Mouse (Mus musculus) ovary, postnatal 10 days (tissue): ENCODE measurements at regions not wholly inside any gene's neighbourhood (a gene's known extent, or its start where the extent isn't known, plus 50 kb on each side); places are given as distances from the start of the nearest gene placed in this dataset.
"Not testable (repeated sequence)": the region's sequence is repeated elsewhere in the genome, so short reads cannot be mapped to it uniquely, and the experiment has no call there.

Source experiments
- DNase-seq: peaks from one replicate; pipeline ENCODE4 v3.0.0; 2022; ENCODE audit warnings: low spot score

- DNase-seq = no peak
Observed at GRCm38 (mm10) chr9:33011241-33011640, 375.2 kb downstream of the Ets1 start.

GRCm38 (mm10) chr9:33035401-33035800 lies 399.4 kb downstream of the Ets1 start:
- DNase-seq = no peak

DNA sequence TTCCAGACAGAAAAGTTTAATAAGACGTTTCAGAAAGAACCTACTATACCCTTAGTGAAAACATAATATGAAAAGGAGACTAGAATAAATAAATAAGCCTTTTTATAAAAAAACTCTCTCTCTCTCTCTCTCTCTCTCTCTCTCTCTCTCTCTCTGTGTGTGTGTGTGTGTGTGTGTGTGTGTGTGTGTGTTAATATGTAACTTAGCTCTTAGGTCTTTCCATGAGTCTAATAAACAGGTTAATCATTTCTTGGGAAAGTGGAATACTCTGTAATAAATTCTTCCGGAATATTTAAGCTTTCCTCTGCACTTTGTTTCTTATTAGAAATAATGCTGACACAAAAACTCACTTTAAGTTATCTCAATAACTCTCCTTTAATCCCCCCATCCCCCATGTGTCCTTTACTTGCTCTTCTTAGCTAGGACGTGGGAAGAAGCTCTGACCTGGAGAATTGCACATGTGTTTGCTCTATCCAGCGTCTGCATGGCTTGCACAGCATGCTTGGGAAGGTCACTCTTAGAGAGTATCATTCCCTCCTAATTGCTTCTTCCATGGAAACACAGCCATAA lies 403.3 kb downstream of the Ets1 start:
- DNase-seq = no peak

DNA sequence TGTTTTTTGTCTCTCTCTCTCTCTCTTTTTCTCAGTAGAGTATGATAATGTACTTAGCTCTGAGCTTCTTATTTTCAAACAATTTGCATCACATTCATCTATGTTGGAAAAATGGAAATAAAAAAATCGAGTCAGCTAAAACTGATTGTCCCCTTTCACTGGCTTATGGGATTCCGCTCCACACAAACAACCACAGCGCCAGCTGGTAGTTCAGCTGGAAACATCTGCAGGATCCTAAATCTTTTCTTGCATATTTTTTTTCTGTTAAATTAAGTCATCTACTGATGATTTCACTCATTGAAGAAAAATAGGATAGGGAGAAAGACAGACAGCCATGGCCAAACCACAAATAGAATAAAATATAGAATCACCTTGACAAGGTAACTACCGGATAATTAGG lies 414.8 kb downstream of the Ets1 start:
- no peak for DNase-seq

- DNase-seq = no peak
Observed at GRCm38 (mm10) chr9:33060636-33061264, 424.7 kb downstream of the Ets1 start.

DNA sequence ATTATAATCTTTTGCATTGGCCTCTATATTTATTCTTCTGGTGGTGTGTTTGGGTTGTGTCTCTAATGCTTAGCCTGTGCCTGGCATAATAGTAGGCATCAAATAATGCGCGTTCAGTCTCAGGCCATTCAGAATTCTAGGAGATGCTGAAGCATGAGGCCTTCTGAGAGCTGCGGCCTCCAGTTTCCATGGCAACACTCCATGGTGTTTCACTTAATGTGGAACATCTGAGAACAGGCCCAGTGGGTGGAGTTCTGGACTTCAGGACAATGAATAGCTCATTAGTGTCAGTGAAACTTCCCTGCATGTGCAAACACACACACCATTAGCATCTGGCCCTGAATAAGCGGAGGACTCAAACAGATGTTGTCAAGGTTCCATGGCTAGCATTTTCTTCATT lies 426.5 kb downstream of the Ets1 start:
- no peak for DNase-seq

GRCm38 (mm10) chr9:33065331-33065730 lies 429.3 kb downstream of the Ets1 start:
- no peak for DNase-seq

- no peak for DNase-seq
Observed at GRCm38 (mm10) chr9:33067521-33067920, 431.5 kb downstream of the Ets1 start.

DNA sequence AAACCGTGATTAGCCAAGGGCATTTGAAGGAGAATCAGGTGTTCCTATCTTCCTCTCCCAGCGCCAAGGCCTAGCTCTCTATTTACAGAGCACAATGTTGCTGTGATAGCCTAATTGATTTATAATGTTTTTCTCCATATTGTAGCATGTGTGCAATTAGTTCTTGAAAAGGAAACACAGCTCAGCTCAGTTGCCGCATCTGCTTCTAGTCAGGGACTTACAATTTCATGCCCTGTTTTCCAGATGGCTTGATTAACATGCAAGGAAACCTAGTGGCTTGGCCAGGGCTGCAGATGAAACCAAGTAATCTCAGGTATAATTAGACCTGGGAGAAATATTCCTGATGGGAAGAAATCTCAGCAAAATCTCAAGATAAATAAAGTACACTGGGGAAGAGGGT lies 434.1 kb downstream of the Ets1 start:
- no peak for DNase-seq

GRCm38 (mm10) chr9:33080271-33080670 lies 444.2 kb downstream of the Ets1 start:
- DNase-seq = no peak

DNA sequence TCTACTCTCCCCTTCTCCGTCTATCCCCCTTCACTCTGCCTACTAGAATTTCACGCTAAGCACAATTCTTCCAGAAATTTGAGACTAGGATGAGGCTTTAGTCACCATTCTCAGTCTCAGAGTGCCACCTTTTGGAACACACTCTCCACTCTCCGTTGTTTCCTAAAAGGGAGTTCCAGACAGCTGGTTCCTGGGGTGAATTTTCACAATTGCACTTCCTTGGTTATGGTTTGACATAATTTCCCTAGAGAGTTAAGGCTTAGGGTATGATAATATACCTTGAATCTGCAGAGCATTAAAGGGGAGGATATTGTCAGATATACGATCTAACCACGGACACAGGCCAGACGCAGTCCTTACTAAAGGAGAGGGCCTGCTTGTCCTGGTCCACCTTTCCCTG lies 444.8 kb downstream of the Ets1 start:
- no peak for DNase-seq

- no peak for DNase-seq
Observed at GRCm38 (mm10) chr9:33089977-33090376, 454.0 kb downstream of the Ets1 start.

DNA sequence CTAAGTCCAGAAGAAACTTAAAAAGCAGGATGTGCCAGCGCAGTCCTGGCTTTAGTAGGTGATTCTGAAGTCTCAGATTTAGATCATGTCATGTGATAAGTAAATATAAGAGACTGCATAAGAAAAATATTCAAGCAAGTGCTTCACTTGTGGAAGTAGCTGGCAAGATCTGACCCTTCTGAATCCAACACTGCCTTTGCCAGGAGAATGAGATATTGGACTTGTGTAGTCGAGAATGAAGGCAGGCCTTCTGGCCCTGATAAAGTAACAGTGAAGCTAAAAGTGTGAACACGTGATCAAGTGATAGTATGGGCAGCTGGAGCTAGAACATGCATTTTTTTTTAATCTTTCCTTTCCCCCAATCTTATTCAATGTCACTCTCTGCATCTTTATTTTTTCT lies 455.6 kb downstream of the Ets1 start:
- DNase-seq = no peak

- peak; percentile 22 for DNase-seq
Observed at GRCm38 (mm10) chr9:33095654-33096053, 459.6 kb downstream of the Ets1 start.

- DNase-seq = no peak
Observed at GRCm38 (mm10) chr9:33101206-33101605, 465.2 kb downstream of the Ets1 start.

GRCm38 (mm10) chr9:33104623-33105074 lies 468.6 kb downstream of the Ets1 start:
- DNase-seq = no peak

- no peak for DNase-seq
Observed at GRCm38 (mm10) chr9:33123841-33124240, 487.8 kb downstream of the Ets1 start.

DNA sequence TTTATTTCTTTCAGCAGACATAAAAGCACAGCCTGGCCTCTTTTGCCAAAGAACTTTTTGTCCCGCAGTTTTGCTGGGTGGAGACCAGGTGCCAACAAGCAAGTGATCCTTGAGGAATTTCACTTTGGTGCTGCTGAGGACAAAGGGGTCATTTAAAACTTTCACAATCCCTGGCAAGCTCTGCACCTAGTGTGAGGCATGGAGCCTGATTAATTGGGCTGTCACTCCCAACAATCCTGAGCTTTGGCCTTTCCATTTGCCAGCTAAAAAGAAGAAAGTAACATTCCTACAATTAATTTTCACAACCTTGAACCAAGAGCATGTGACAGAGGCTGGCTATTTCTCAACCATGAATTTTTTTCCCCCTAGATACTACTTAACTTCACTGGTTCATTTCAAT lies 516.2 kb downstream of the Ets1 start:
- DNase-seq = no peak

DNA sequence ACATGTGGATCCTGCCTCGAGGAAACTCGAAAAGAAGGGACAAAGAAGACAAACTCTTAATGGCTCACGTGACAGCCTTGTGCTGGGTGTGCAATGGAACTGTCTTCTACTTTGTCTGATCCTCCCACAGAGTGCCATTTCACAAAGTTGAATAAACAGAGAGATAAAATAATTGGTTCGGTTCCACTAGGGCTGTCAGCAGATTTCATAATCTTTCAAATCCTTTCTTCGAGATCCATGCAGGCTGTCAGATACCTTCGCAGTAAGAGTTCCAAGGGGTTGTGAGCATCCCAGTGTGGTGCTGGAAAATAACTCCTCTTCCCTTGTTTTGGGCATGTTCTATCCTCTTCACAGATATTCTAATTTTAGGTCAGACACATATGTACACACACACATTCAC lies 532.1 kb downstream of the Ets1 start:
- DNase-seq = no peak

- DNase-seq = not testable (repeated sequence)
Observed at GRCm38 (mm10) chr9:33169093-33169492, 533.1 kb downstream of the Ets1 start.

- no peak for DNase-seq
Observed at GRCm38 (mm10) chr9:33180066-33180465, 544.0 kb downstream of the Ets1 start.

- no peak for DNase-seq
Observed at GRCm38 (mm10) chr9:33187187-33187586, 551.2 kb downstream of the Ets1 start.

GRCm38 (mm10) chr9:33209083-33209482 lies 573.1 kb downstream of the Ets1 start:
- no peak for DNase-seq

DNA sequence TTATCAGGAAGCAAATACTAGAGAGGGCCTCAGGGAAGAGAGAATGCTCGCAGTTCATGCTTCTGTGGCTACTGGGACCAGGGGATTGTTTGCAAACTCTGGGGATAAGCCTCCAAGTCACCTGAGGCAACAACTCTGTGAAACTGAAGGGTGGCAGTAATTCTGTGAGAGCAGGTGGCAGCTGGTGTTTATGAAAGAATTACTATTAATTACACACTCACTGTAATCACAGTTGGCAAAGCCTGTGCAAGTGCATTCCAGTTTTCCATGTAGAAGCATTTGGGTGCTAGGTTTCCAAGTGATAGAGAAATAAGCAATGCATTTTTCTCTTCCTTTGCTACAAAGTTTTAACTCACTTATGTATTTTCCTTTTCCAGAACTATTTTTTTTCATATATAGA lies 578.5 kb downstream of the Ets1 start:
- DNase-seq = no peak
